Mouse (Mus musculus): ENCODE data around the gene Dpf1. TPM values are rescaled to one million over a fixed set of nuclear protein-coding genes. Genes with fewer than 3 reads are reported as not detected.

Gene Dpf1
- total and polyA plus RNA-seq, 3 experiments, result 9.4 to 47.4 (median 23.8) TPM

DNA sequence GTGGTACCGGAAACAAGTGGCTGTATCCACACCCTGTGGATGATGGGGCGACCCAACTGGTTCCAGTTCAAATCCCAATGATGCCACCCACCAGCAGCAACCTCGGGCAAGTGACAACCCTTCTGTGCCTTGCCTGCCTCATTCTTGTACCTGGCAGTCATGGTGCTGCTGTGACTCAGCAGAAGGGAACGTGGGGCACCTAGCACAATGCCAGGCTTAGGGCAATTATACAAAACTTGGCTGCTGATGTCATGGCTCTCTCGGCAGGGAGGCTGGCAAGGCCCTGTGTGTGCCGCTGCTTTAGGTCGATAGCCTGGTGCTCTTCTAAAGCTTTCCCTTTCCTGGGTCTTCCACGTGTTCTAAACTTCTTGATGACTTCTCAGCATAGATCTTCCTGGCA is 48.5 kb downstream of the Dpf1 start:
- TF ChIP-seq POLR2AphosphoS5 (IDR thresholded peaks at IDR 0.05; ENCODE audit: insufficient replicate concordance, low read depth, low read length), result no peak
- TF ChIP-seq GATA2 (IDR thresholded peaks at IDR 0.05; ENCODE audit: borderline replicate concordance, low read depth, low read length), result no peak
- ATAC-seq (ENCODE audit: extremely low read depth, insufficient number of reproducible peaks, low FRiP score, poor library complexity, severe bottlenecking) (no peak), DNase-seq (ENCODE audit: low spot score) (no peak)
- peaks cover 5% of the 10 kb centered on the region for H3K4me1 ChIP-seq (ENCODE audit: insufficient read depth, low read depth, low read length)
- H3K9me3 ChIP-seq (replicated peaks), result no peaks in the 10 kb centered on the region
- no peaks in the 10 kb centered on the region for H3K27me3 ChIP-seq (ENCODE audit: insufficient read depth, low read length)
- H3K36me3 ChIP-seq (replicated peaks), result peaks cover 92% of the 10 kb centered on the region
- H3K4me3 ChIP-seq (ENCODE audit: low read depth, low read length), result no peak overlapping the region

- ATAC-seq (ENCODE audit: extremely low read depth, insufficient number of reproducible peaks, low FRiP score, poor library complexity, severe bottlenecking), result no peak
- Histone ChIP-seq H3K27me3 (ENCODE audit: insufficient read depth, low read length) (no peaks in the 10 kb centered on the region), H3K4me1 (ENCODE audit: insufficient read depth, low read depth, low read length) (peaks cover 5% of the 10 kb centered on the region), H3K36me3 (replicated peaks) (peaks cover 91% of the 10 kb centered on the region), H3K9me3 (replicated peaks) (no peaks in the 10 kb centered on the region), H3K4me3 (ENCODE audit: low read depth, low read length) (no peak overlapping the region)
- DNase-seq (ENCODE audit: low spot score), result no peak
- TF ChIP-seq GATA1 (IDR thresholded peaks at IDR 0.05; ENCODE audit: borderline replicate concordance, low read length), result no peak
- no peak for TF ChIP-seq POLR2AphosphoS5 (IDR thresholded peaks at IDR 0.05; ENCODE audit: insufficient replicate concordance, low read depth, low read length)
- no peak for TF ChIP-seq GATA2 (IDR thresholded peaks at IDR 0.05; ENCODE audit: borderline replicate concordance, low read depth, low read length)
- TF ChIP-seq CTCF (IDR thresholded peaks at IDR 0.05; ENCODE audit: low read depth, low read length), result no peak
- no peak for TF ChIP-seq TAL1 (conservative IDR thresholded peaks at IDR 0.05; ENCODE audit: low read depth, low read length)
Observed at GRCm38 (mm10) chr7:29354161-29354560, 50.4 kb downstream of the Dpf1 start.

GRCm38 (mm10) chr7:29355406-29355805 is 51.7 kb downstream of the Dpf1 start:
- Histone ChIP-seq H3K27me3 (ENCODE audit: insufficient read depth, low read length) (no peaks in the 10 kb centered on the region), H3K4me1 (ENCODE audit: insufficient read depth, low read depth, low read length) (no peaks in the 10 kb centered on the region; the same call in 1 of the 2 replicates), H3K9me3 (replicated peaks) (no peaks in the 10 kb centered on the region), H3K4me3 (ENCODE audit: low read depth, low read length) (no peak overlapping the region), H3K36me3 (replicated peaks) (peaks cover 87% of the 10 kb centered on the region)
- DNase-seq (ENCODE audit: low spot score), result no peak
- no peak for ATAC-seq (ENCODE audit: extremely low read depth, insufficient number of reproducible peaks, low FRiP score, poor library complexity, severe bottlenecking)
- TF ChIP-seq POLR2AphosphoS5 (IDR thresholded peaks at IDR 0.05; ENCODE audit: insufficient replicate concordance, low read depth, low read length) (no peak), GATA2 (IDR thresholded peaks at IDR 0.05; ENCODE audit: borderline replicate concordance, low read depth, low read length) (no peak), GATA1 (IDR thresholded peaks at IDR 0.05; ENCODE audit: borderline replicate concordance, low read length) (no peak), TAL1 (conservative IDR thresholded peaks at IDR 0.05; ENCODE audit: low read depth, low read length) (no peak), CTCF (IDR thresholded peaks at IDR 0.05; ENCODE audit: low read depth, low read length) (no peak)

DNA sequence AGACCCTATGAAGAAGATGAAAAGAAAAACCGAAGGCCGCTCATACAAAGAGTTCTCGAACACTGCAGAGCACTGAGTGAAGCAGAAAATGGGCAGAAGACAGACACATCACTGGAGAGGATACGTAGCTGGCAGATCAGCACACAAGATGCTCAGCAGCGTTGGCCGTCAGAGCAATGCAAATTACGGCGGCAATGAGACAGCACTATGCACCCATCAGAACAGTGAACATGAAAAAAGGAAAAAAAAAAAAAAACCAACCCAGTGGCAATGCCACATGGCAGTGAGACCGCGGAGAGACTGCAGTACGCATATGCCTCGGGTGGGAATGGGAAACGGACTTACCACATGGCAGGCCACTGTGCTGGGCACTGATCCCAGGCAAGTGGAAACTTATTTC is 57.7 kb downstream of the Dpf1 start:
- H3K4me3 ChIP-seq (ENCODE audit: low read depth, low read length), result no peak overlapping the region
- H3K36me3 ChIP-seq (replicated peaks), result peaks cover 80% of the 10 kb centered on the region
- no peak for ATAC-seq (ENCODE audit: extremely low read depth, insufficient number of reproducible peaks, low FRiP score, poor library complexity, severe bottlenecking)
- H3K9me3 ChIP-seq (replicated peaks), result no peaks in the 10 kb centered on the region
- no peak for DNase-seq (ENCODE audit: low spot score)
- TF ChIP-seq GATA1 (IDR thresholded peaks at IDR 0.05; ENCODE audit: borderline replicate concordance, low read length) (no peak), TAL1 (conservative IDR thresholded peaks at IDR 0.05; ENCODE audit: low read depth, low read length) (no peak)
- H3K27me3 ChIP-seq (ENCODE audit: insufficient read depth, low read length), result no peaks in the 10 kb centered on the region
- peaks cover 4% of the 10 kb centered on the region; the same call in 1 of the 2 replicates for H3K4me1 ChIP-seq (ENCODE audit: insufficient read depth, low read depth, low read length)

- TF ChIP-seq POLR2AphosphoS5 (IDR thresholded peaks at IDR 0.05; ENCODE audit: insufficient replicate concordance, low read depth, low read length) (no peak), CTCF (IDR thresholded peaks at IDR 0.05; ENCODE audit: low read depth, low read length) (peak; percentile 31; the same call in 1 of the 2 replicates)
- peak; percentile 78 for DNase-seq (ENCODE audit: low spot score)
Observed at GRCm38 (mm10) chr7:29364052-29364451, 60.3 kb downstream of the Dpf1 start.

DNA sequence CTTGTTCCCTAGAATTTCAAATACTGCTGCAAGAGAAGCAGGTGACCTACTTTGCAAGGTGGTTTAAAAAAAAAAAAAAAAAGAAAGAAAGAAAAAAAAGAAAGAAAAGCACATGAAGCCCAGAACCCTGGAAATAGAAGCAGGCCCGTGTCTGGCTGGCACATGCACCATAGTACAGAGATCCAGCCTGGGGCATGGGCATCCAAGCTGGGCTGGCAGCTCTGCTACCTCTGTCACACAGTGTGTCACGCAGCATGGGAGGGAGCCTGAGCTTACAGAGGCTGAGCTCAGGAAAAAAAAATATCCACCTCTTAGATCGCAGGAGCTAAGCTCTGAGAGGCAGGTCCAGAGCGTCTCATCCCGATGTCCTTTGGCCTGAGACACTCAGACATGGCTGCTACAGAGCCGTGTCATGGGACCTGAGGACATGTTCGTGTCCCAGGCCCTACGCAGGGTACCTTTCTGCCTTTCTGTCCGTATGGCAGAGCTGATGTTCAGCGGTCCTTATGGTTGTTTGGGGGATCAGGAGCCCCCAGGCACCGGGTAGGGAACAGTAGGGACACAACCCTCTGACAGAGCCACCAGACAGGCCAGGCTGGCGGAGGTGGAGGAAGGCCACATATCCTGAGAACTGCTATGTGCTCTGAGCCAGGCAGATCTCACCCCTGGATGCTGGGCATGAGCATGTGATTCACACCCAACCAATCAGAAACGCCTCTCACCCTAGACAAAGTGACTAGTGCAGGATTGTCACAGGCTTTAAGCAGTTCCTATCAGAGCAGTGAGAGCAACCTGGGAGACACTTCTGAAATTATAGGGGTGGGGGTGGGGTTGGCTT is 63.6 kb downstream of the Dpf1 start:
- no peaks in the 10 kb centered on the region for H3K9me3 ChIP-seq (replicated peaks)
- no peak overlapping the region for H3K4me3 ChIP-seq (ENCODE audit: low read depth, low read length)
- H3K4me1 ChIP-seq (ENCODE audit: insufficient read depth, low read depth, low read length), result peaks cover 15% of the 10 kb centered on the region
- no peak for ATAC-seq (ENCODE audit: extremely low read depth, insufficient number of reproducible peaks, low FRiP score, poor library complexity, severe bottlenecking)
- no peak for TF ChIP-seq GATA1 (IDR thresholded peaks at IDR 0.05; ENCODE audit: borderline replicate concordance, low read length)
- no peak for TF ChIP-seq TAL1 (conservative IDR thresholded peaks at IDR 0.05; ENCODE audit: low read depth, low read length)
- no peak for TF ChIP-seq CTCF (IDR thresholded peaks at IDR 0.05; ENCODE audit: low read depth, low read length)
- no peak for TF ChIP-seq GATA2 (IDR thresholded peaks at IDR 0.05; ENCODE audit: borderline replicate concordance, low read depth, low read length)
- no peak for TF ChIP-seq POLR2AphosphoS5 (IDR thresholded peaks at IDR 0.05; ENCODE audit: insufficient replicate concordance, low read depth, low read length)
- H3K27me3 ChIP-seq (ENCODE audit: insufficient read depth, low read length), result no peaks in the 10 kb centered on the region
- H3K36me3 ChIP-seq (replicated peaks), result peaks cover 83% of the 10 kb centered on the region
- no peak for DNase-seq (ENCODE audit: low spot score)

More at GRCm38 (mm10) chr7:29364052-29364451, 60.3 kb downstream of the Dpf1 start:
- ATAC-seq (ENCODE audit: extremely low read depth, insufficient number of reproducible peaks, low FRiP score, poor library complexity, severe bottlenecking), result no peak; the same call in 1 of the 2 replicates
- no peak overlapping the region for H3K4me3 ChIP-seq (ENCODE audit: low read depth, low read length)
- H3K36me3 ChIP-seq (replicated peaks), result peaks cover 77% of the 10 kb centered on the region
- H3K9me3 ChIP-seq (replicated peaks), result no peaks in the 10 kb centered on the region
- H3K4me1 ChIP-seq (ENCODE audit: insufficient read depth, low read depth, low read length), result peaks cover 15% of the 10 kb centered on the region
- no peaks in the 10 kb centered on the region for H3K27me3 ChIP-seq (ENCODE audit: insufficient read depth, low read length)

Other genes starting within 250 kb of the Dpf1 start
- 0.30 and 0.73 TPM in 2 replicates for gene Ryr1, start 178.8 kb upstream of the Dpf1 start, total RNA-seq (2014; fragmentation: Nextera tagmentation)
- gene Ryr1, start 178.8 kb upstream of the Dpf1 start, total RNA-seq (2017), result 0.17 and 0.38 TPM in 2 replicates
- gene Ryr1, start 178.8 kb upstream of the Dpf1 start, polyA plus RNA-seq (2012), result under 0.01 TPM in 2 replicates
- gene Rasgrp4, start 169.1 kb upstream of the Dpf1 start, total RNA-seq (2014; fragmentation: Nextera tagmentation), result 4.3 and 5.8 TPM in 2 replicates
- gene Rasgrp4, start 169.1 kb upstream of the Dpf1 start, total RNA-seq (2017), result 8.2 and 8.6 TPM in 2 replicates
- 3.0 and 4.3 TPM in 2 replicates for gene Rasgrp4, start 169.1 kb upstream of the Dpf1 start, polyA plus RNA-seq (2012)
- 29.6 and 33.9 TPM in 2 replicates for gene Fam98c, start 147.7 kb upstream of the Dpf1 start, total RNA-seq (2014; fragmentation: Nextera tagmentation)
- gene Fam98c, start 147.7 kb upstream of the Dpf1 start, total RNA-seq (2017), result 21.9 and 26.0 TPM in 2 replicates
- 70.4 and 73.8 TPM in 2 replicates for gene Fam98c, start 147.7 kb upstream of the Dpf1 start, polyA plus RNA-seq (2012)
- gene Ggn, start 133.7 kb upstream of the Dpf1 start, total RNA-seq (2014; fragmentation: Nextera tagmentation), result not detected in 2 replicates
- 0.22 TPM in 1 of 2 replicates, not detected in the other for gene Ggn, start 133.7 kb upstream of the Dpf1 start, total RNA-seq (2017)
- 0.21 and 0.36 TPM in 2 replicates for gene Ggn, start 133.7 kb upstream of the Dpf1 start, polyA plus RNA-seq (2012)
- 1.3 and 1.5 TPM in 2 replicates for gene Spred3, start 133.5 kb upstream of the Dpf1 start, total RNA-seq (2014; fragmentation: Nextera tagmentation)
- 0.41 and 0.44 TPM in 2 replicates for gene Spred3, start 133.5 kb upstream of the Dpf1 start, total RNA-seq (2017)
- gene Spred3, start 133.5 kb upstream of the Dpf1 start, polyA plus RNA-seq (2012), result 0.21 and 0.23 TPM in 2 replicates
- 157 TPM in 2 replicates for gene Psmd8, start 123.2 kb upstream of the Dpf1 start, total RNA-seq (2014; fragmentation: Nextera tagmentation)
- gene Psmd8, start 123.2 kb upstream of the Dpf1 start, total RNA-seq (2017), result 187 and 209 TPM in 2 replicates
- 103 and 111 TPM in 2 replicates for gene Psmd8, start 123.2 kb upstream of the Dpf1 start, polyA plus RNA-seq (2012)
- gene Catsperg1, start 89.9 kb upstream of the Dpf1 start, total RNA-seq (2014; fragmentation: Nextera tagmentation), result 3.0 and 12.0 TPM in 2 replicates
- gene Catsperg1, start 89.9 kb upstream of the Dpf1 start, total RNA-seq (2017), result 1.5 and 2.1 TPM in 2 replicates
- 0.04 and 0.06 TPM in 2 replicates for gene Catsperg1, start 89.9 kb upstream of the Dpf1 start, polyA plus RNA-seq (2012)
- not detected in 2 replicates for gene Kcnk6, start 71.4 kb upstream of the Dpf1 start, total RNA-seq (2014; fragmentation: Nextera tagmentation)
- 0.12 TPM in 1 of 2 replicates, not detected in the other for gene Kcnk6, start 71.4 kb upstream of the Dpf1 start, total RNA-seq (2017)
- gene Kcnk6, start 71.4 kb upstream of the Dpf1 start, polyA plus RNA-seq (2012), result not detected in 2 replicates
- 114 and 133 TPM in 2 replicates for gene Yif1b, start 65.6 kb upstream of the Dpf1 start, total RNA-seq (2014; fragmentation: Nextera tagmentation)
- gene Yif1b, start 65.6 kb upstream of the Dpf1 start, total RNA-seq (2017), result 27.8 and 31.3 TPM in 2 replicates
- gene Yif1b, start 65.6 kb upstream of the Dpf1 start, polyA plus RNA-seq (2012), result 228 and 275 TPM in 2 replicates
- gene 2200002D01Rik, start 55.5 kb upstream of the Dpf1 start, total RNA-seq (2014; fragmentation: Nextera tagmentation), result not detected in 2 replicates
- gene 2200002D01Rik, start 55.5 kb upstream of the Dpf1 start, total RNA-seq (2017), result 0.12 and 0.22 TPM in 2 replicates
- gene 2200002D01Rik, start 55.5 kb upstream of the Dpf1 start, polyA plus RNA-seq (2012), result not detected in 2 replicates
- gene Spint2, start 22.0 kb upstream of the Dpf1 start, total RNA-seq (2014; fragmentation: Nextera tagmentation), result 24.4 and 33.4 TPM in 2 replicates
- 19.3 and 21.4 TPM in 2 replicates for gene Spint2, start 22.0 kb upstream of the Dpf1 start, total RNA-seq (2017)
- 102 and 138 TPM in 2 replicates for gene Spint2, start 22.0 kb upstream of the Dpf1 start, polyA plus RNA-seq (2012)
- not detected in 2 replicates for gene Ppp1r14a, start 14.6 kb upstream of the Dpf1 start, total RNA-seq (2014; fragmentation: Nextera tagmentation)
- gene Ppp1r14a, start 14.6 kb upstream of the Dpf1 start, total RNA-seq (2017), result not detected in 2 replicates
- 0.23 and 0.28 TPM in 2 replicates for gene Ppp1r14a, start 14.6 kb upstream of the Dpf1 start, polyA plus RNA-seq (2012)
- 49.6 and 61.3 TPM in 2 replicates for gene Sipa1l3, start 214.7 kb downstream of the Dpf1 start, total RNA-seq (2014; fragmentation: Nextera tagmentation)
- 5.8 and 6.9 TPM in 2 replicates for gene Sipa1l3, start 214.7 kb downstream of the Dpf1 start, total RNA-seq (2017)
- 107 and 139 TPM in 2 replicates for gene Sipa1l3, start 214.7 kb downstream of the Dpf1 start, polyA plus RNA-seq (2012)

Measured in G1E (cell line).